In the genomic region with DNA sequence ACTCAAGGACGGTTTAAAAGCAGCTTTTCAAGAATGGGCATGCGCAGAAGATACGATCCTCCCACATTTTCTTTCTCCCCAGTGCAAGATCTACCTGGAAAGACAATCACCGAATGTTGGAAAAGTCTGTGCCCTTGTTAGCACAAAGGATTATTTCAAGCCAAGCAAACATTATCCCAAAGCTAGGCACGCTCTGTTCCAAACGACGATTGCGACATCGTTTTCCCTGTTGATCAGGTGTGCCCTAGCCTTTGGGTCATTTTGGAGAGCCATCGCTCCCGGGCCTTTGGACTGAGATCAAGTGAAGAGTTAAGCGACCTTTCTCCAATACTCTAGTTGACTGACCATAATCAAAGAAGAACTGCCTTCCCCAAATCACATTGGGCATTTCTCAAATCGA, we compare ENCODE assay signal across 31 mouse cellular contexts. TPM values are rescaled to one million over a fixed set of nuclear protein-coding genes. Genes with fewer than 3 reads are reported as not detected.
DNase-seq lines count a peak whose midpoint lies in the region; ATAC-seq and TF ChIP-seq lines count a peak whose summit lies in the region.
"Had no signal": no experiment of that assay in that cellular context is flagged by ENCODE, and none has a peak within 500 bp of the region (broad histone marks: within the 10 kb centered on the region; RNA-seq: fewer than 3 reads in every experiment).

No protein-coding gene starts in this region.

- peak; percentile 19 for DNase-seq in adrenal gland, postnatal 10 days
- DNase-seq in adrenal gland, adult 8-10 months, result no peak
- peak; percentile 26 to 60 for DNase-seq in lung, adult 18-20 months
- DNase-seq in lung, postnatal 14 days, result no peak
- peak; percentile 86 for DNase-seq in fat pad, adult 2 months (ENCODE audit: extremely low read depth, low read depth, low spot score)
- peak; percentile 23 to 45 (median 41) for DNase-seq in liver, embryonic 14.5 days (ENCODE audit: low read depth in 3 of 3, low spot score in 3 of 3)
- no peak for DNase-seq in cerebellum, adult 11-12 months
- DNase-seq: adrenal gland, adult 2 months; cerebellum, adult 9-10 months; cerebellum, postnatal 36 days; gastrocnemius, adult 2 months; heart, postnatal 10 days; layer of hippocampus, adult 9-11 months; right cerebral cortex, adult 18-20 months; spleen, adult 18-20 months; thymus, postnatal 14 days had no signal

- no peak for TF ChIP-seq EP300 in liver, embryonic 14.5 days (IDR thresholded peaks at IDR 0.05; ENCODE audit: low read depth)

- no peaks in the 10 kb centered on the region; a peak in 1 of 4 replicates for H3K4me1 ChIP-seq in liver, embryonic 14.5 days (replicated peaks; ENCODE audit: control insufficient read depth in 2 of 2, insufficient read depth in 2 of 2, low read length in 1 of 2)
- H3K4me1 ChIP-seq: midbrain, embryonic 15.5 days; neural tube, embryonic 12.5 days had no signal

- TF ChIP-seq CTCF in liver, embryonic 14.5 days (IDR thresholded peaks at IDR 0.05; ENCODE audit: low read depth), result no peak

- no peak overlapping the region for H3K9ac ChIP-seq in liver, embryonic 14.5 days (replicated peaks)
- H3K9ac ChIP-seq: embryonic facial prominence, embryonic 12.5 days; heart, embryonic 13.5 days; limb, embryonic 15.5 days; midbrain, embryonic 15.5 days; neural tube, embryonic 12.5 days had no signal

- no peaks in the 10 kb centered on the region for H3K27me3 ChIP-seq in liver, embryonic 14.5 days (ENCODE audit: control insufficient read depth, insufficient read depth, low read length)
- H3K27me3 ChIP-seq: CH12.LX; embryonic facial prominence, embryonic 12.5 days; heart, embryonic 13.5 days; limb, embryonic 15.5 days; midbrain, embryonic 15.5 days; neural tube, embryonic 12.5 days had no signal

- H3K9me3 ChIP-seq in liver, embryonic 14.5 days (ENCODE audit: control insufficient read depth, low read length), result no peaks in the 10 kb centered on the region
- H3K9me3 ChIP-seq: embryonic facial prominence, embryonic 12.5 days; forebrain, embryonic 10.5 days; heart, embryonic 13.5 days; hindbrain, embryonic 10.5 days; limb, embryonic 10.5 days; limb, embryonic 15.5 days; midbrain, embryonic 15.5 days; neural tube, embryonic 12.5 days had no signal

- no peak overlapping the region for H3K27ac ChIP-seq in liver, embryonic 14.5 days
- H3K27ac ChIP-seq: embryonic facial prominence, embryonic 12.5 days; forebrain, embryonic 10.5 days; gastrocnemius, adult 2 months; heart, embryonic 13.5 days; hindbrain, embryonic 10.5 days; hindbrain, postnatal 0 days; limb, embryonic 10.5 days; limb, embryonic 15.5 days; midbrain, embryonic 15.5 days; neural tube, embryonic 12.5 days had no signal

- no peak overlapping the region for H3K4me2 ChIP-seq in liver, embryonic 14.5 days (ENCODE audit: low read depth)
- H3K4me2 ChIP-seq: embryonic facial prominence, embryonic 12.5 days; heart, embryonic 13.5 days; limb, embryonic 15.5 days; midbrain, embryonic 15.5 days; neural tube, embryonic 12.5 days had no signal

- WGBS in liver, embryonic 14.5 days (ENCODE audit: insufficient replicate concordance), result 78% methylated on average over 13 of the region's 13 CpGs

- ATAC-seq in liver, embryonic 14.5 days (ENCODE audit: insufficient read depth), result peak; percentile 59; the same call in 1 of the 2 replicates
- no peak for ATAC-seq in monocyte, adult 5-6 weeks (replicated peaks; ENCODE audit: insufficient number of reproducible peaks, low FRiP score, low TSS enrichment, poor library complexity, severe bottlenecking)
- ATAC-seq: activated CD4-positive, CD25-positive, alpha-beta regulatory T cell, adult 4 months; forebrain, embryonic 16.5 days; hindbrain, postnatal 0 days; intestine, embryonic 16.5 days; midbrain, embryonic 15.5 days had no signal

- no peak overlapping the region for H3K4me3 ChIP-seq in liver, embryonic 14.5 days (ENCODE audit: insufficient read depth in 1 of 2, low read depth in 2 of 2, low read length in 2 of 2)
- H3K4me3 ChIP-seq: embryonic facial prominence, embryonic 12.5 days; forebrain, embryonic 10.5 days; gastrocnemius, adult 2 months; heart, embryonic 13.5 days; hindbrain, embryonic 10.5 days; limb, embryonic 10.5 days; limb, embryonic 15.5 days; midbrain, embryonic 15.5 days; myocyte; neural tube, embryonic 12.5 days had no signal

- H3K36me3 ChIP-seq in liver, embryonic 14.5 days (replicated peaks; ENCODE audit: control insufficient read depth, insufficient read depth, low read depth), result no peaks in the 10 kb centered on the region
- H3K36me3 ChIP-seq: embryonic facial prominence, embryonic 12.5 days; forebrain, embryonic 10.5 days; heart, embryonic 13.5 days; hindbrain, embryonic 10.5 days; limb, embryonic 10.5 days; limb, embryonic 15.5 days; midbrain, embryonic 15.5 days; neural tube, embryonic 12.5 days had no signal

RNA-seq across cellular contexts. Expression of a gene that starts 30.1 kb away (rescaled TPM):
- 10 to 100 TPM in 1 of 2 experiments, 1 to 10 TPM in 1; 9.7 to 10.3 TPM for total RNA-seq in adrenal gland, postnatal 10 days (2021)
- total RNA-seq in adrenal gland, adult 8-10 months (2022), result 10 to 100 TPM; 14.9 to 42.9 (median 21.1) TPM
- polyA plus RNA-seq in liver, embryonic 14.5 days (2012; rRNA removed), result 0.19 and 0.23 TPM in 2 replicates
- 0.58 and 1.4 TPM in 2 replicates for polyA plus RNA-seq in liver, embryonic 14.5 days (2014; fragmentation: Nextera tagmentation; extraction: Ambion mirVana)
- 0.29 to 7.1 TPM (median 0.75 TPM) in 3 replicates for total RNA-seq in monocyte, adult 5-6 weeks (2017)

RNA-seq across cellular contexts. Expression of a gene that starts 31.3 kb away (rescaled TPM):
- total RNA-seq in adrenal gland, postnatal 10 days (2021), result 10 to 100 TPM in 1 of 2 experiments, 1 to 10 TPM in 1; 7.6 to 11.0 TPM
- total RNA-seq in adrenal gland, adult 8-10 months (2022), result 1 to 10 TPM; 1.7 to 7.9 (median 5.0) TPM
- polyA plus RNA-seq in liver, embryonic 14.5 days (2012; rRNA removed), result 2.3 and 2.8 TPM in 2 replicates
- 3.6 and 4.5 TPM in 2 replicates for polyA plus RNA-seq in liver, embryonic 14.5 days (2014; fragmentation: Nextera tagmentation; extraction: Ambion mirVana)
- total RNA-seq in monocyte, adult 5-6 weeks (2017), result 8.5 to 15.1 TPM (median 11.4 TPM) in 3 replicates

Comparison
In these comparisons a context has a peak if more than half of its experiments do, and no peak if none do; other contexts are left out.
1. DNase-seq: peak in adrenal gland, postnatal 10 days (single experiment), lung, adult 18-20 months (2 of 2), fat pad, adult 2 months (single experiment) and liver, embryonic 14.5 days (3 of 3); none in adrenal gland, adult 8-10 months (single experiment), lung, postnatal 14 days (single experiment) and cerebellum, adult 11-12 months (single experiment).